Mouse (Mus musculus): Measurements from ENCODE around the gene Gm19684.
"Not testable (repeated sequence)": the region's sequence is repeated elsewhere in the genome, so short reads cannot be mapped to it uniquely, and the experiment has no call there.

The Gm19684 gene

DNA sequence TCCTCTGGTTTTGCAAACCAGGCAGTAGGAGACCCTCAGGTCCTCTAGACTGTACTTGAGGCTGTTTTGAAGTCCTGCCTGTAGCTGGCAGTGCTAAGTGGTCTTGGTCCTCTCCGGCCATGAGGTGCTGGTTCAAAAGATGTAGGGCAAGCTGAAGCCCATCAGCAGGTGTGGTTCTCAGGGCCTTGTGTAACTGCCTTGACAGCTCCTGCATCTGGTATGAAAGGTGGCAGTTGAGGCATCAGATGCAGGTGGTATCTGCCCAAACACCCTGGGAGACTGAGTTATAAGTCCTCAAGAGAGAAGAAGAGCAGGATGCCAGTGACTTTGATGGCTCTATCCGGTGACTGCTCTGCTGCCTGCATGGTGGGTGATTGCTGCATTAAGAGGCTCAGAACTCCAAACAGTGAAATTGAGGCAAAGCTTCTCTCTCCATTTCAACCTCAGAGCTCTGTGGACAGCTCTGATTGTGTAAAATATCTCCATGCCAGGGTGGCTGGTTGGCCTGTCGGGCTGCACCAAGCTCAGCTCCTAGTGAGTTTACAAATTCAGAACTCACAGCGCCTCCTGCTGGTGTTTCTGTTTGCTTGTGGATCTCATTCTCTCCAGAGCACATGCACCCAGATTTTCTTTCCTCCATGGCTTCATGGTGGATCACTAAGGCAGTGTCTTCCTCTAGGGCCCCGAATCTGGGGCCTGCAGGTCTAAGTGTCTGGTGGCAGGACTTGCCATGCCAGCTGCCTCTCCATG lies 10.2 kb downstream of the Gm19684 start:
- DNase-seq (ENCODE audit: low spot score in 2 of 2), result peak; percentile 59 to 71

DNA sequence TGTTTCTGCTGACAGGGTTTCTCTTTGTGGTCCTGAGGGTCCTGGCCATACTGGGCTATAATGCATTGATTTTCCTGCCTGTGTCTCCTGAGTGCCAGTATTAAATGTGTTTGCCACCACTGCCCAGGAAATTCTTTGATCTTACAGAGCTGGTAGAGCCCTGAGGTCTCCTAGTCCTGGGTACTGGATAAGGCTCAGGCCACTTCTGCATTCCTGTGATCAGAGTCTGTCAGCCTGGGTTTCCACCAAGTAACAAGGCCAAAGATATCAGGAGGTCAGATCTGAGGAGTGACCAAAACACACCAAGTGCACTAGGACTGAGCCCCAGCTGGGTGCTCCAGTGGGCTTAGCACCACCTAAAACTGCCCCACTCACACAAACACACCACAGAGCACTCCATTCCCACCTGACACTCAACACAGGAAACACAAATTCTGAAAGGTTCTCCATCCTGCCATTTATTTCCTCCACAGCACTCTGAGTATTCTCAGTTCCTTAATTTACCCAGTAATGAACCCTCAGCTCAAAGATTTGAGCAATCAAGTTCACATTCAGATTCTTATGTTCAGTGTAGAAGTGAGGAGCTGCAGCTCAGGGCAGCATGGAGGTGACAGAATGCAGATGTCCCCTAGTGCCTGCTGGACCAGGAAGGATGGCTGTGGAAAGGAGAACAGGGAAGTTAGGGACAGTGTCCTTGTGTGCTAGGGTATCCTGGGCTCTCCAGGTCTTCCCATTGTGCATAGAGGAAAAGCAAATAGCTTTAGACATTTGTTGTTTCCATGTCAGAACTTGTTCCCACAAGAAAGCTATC lies 14.1 kb downstream of the Gm19684 start:
- DNase-seq (ENCODE audit: low spot score in 2 of 2), result not testable (repeated sequence)

DNA sequence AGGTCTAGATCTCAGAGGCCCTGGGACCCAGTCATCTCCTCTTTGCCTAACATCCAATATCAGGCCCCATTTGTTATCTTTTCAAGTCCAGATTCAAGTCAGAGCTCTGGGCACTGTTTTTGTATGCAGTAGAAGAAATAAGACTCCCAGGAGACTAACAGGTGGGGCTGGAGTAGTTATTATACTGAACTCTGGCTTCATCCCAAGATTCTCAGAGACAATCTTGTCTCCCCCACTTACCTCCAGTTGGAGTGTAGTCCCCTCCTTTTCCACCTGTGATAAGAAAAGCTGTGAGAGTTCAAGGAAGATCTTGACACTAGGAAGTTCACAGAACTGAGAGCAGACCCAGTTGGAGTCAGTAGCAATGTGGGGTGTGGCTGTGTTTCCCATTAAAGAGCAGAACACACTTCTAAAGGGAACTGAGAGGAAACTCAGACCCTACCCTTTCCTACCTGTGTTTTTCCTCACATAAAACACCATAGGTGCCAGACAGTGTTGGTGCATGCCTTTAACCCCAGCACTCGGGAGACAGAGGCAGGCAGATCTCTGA lies 14.9 kb downstream of the Gm19684 start:
- not testable (repeated sequence) for DNase-seq (ENCODE audit: low spot score in 2 of 2)

DNA sequence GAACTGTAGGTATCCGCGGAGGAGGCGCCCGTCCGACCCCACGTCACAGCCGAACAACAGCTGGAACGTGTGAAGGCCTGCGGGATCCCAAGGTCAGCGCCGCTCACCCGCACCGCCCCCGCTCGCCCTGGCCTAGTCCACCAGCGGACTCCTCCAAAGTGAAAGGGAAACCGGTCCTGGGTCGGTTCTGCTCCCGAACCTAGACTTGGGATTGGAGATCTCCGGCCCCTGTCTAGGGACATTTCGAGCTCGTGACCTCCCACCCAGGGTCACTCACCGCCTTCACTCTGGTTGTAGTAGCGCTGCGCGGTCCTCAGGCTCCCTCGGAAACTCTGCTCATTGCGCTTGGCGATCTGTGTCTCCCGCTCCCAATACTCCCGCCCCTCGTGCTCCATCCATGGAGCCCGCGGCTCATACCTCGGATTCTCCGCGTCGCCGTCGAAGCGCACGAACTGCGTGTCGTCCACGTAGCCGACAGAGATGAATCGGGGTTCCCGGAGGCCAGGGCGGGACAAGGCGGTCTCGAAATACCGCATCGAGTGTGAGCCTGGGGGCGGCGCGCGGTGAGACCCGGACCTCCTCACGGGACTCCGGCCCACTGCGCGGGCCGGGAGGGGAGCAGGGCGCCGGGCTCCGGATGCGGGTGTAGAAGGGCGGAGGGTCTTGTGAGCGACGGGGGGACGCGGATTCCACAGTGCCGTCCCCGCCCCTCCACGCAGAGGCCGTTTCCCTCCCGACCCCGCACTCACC lies 23.8 kb downstream of the Gm19684 start:
- peak; percentile 57 to 68 for DNase-seq (ENCODE audit: low spot score in 2 of 2)

DNA sequence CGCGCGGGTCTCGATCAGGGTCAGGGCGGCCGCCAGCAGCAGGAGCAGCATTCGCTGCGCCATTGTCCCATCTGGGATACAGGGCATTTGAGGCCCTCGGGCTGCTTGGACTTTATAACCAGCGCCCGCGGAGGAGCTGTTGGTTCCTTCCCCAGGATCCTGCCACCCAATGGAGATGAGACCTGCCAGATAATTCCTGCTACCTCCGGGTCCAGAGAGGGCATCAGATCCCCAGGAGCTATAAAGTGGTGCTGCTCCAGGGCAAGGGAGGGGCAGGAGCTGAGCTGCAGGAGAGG lies 24.3 kb downstream of the Gm19684 start:
- DNase-seq (ENCODE audit: low spot score in 2 of 2), result not testable (repeated sequence)

DNA sequence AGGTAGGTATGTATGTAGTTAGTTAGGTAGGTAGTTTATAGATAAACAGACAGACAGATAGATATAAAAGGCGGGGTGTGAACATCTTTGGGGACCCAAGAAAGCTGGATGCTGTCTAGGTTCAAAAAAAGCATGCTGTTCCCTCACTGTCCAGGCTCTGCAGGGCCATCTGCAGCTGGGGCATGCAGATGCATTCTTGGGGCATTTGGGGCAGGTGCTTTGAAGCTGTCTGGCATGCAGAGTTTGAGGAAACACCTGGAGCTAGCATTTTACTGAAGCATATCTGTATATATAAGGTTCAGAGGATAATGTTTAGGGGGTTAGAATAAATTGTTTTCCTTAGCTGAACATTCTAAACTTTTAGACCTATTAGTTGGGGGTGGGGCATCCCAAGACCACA lies 25.5 kb downstream of the Gm19684 start:
- not testable (repeated sequence) for DNase-seq (ENCODE audit: low spot score in 2 of 2)

DNA sequence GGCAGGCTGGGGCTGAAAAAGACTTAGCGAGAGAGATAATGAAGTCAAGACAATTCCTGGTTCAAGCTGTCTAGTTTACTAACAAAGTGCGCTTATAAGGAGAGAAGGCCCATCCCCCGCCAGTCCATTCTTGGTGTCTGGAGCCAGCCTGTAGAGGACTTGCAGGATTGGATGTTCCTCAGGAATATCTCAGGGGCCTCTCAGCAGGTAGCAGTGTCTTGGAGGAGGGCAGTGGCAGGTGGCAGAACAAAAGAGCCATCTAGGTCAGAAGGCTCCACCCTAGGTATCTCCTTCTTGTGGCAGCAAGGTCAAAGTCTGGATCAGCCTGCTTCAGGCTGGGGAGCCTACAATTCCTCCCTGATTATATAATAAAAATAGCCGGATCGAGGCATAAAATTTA lies 27.0 kb downstream of the Gm19684 start:
- DNase-seq (ENCODE audit: low spot score in 2 of 2), result not testable (repeated sequence)

DNA sequence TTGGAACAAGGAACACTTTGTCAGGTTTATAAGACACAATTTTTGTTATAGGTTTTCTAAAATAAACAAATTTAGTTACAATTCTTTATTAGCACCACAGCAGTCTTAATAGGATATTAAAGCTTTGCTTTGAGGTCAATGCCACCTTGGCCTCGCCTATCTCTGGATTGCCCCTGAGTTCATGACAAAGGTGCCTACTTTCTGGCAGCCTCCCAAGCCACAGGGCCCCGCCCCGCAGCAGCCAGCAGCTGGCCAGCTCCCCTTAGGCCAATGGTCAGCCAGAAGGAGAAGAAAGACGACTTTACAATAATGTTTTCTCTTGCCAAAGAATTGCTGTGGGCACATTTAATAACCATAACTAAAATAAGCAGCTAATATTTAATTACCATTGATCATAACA lies 29.7 kb downstream of the Gm19684 start:
- DNase-seq (ENCODE audit: low spot score in 2 of 2), result not testable (repeated sequence)

DNA sequence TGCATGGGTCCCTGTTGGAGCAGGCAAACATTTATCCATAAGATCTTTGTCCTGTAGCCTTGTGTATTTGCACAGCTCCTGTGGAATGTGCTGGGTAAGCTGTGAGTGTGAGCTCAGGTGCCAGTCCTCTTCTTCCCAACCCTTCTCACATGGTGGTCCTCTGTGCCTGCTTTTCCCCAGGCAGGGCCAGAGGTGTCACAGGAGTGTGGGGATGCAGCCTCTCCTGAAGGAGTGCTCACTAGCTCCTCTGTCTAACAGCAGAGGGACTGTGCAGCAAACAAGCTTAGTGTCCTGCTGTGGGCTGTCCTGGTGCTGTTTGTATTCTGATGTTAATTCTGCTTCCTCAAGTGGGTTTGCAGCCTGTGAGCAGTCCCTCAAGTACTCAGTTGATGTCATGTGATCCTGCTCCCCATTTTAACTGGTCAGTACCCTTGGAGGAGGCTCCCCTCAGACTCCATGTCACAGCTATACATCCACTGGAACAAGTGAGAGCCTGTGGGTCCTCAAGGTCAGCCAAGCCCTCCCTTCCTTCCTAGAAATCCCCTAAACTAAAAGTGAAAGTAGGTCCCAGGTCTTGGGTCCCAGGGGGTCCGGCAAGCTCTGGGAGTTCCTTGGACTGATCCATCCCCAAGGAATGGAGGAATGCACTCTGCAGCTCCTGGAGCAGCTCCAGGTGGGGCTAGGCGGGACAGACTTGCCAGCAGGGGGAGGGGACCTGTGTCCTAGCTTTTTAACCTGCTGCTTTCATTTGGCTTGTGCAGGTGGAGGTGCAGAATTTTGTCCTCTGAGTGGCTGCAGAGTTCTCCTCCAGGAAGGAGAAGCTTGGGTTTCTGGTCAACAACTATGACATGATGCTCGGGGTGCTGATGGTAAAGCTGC lies 33.0 kb downstream of the Gm19684 start:
- no peak for DNase-seq (ENCODE audit: low spot score in 2 of 2)

DNA sequence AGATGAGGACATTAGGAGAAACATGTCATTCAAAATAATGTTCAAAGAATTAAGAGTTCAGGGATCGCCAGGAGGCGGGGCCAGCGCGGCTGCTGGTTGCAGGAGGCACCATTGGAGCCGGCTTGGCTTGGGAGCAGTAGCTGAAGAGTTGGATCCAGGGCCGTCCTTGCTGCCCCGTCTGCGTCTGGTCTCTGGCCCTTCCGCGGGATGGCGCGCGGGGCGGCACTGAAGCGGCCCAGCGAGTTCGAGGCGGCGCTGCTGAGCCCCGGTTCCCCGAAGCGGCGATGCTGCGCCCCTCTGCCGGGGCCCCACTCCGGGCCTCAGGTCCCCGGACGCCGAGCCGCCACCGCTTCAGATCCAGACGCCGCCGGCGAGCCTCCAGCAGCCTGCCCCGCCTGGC lies 36.3 kb downstream of the Gm19684 start:
- DNase-seq (ENCODE audit: low spot score in 2 of 2), result peak in 1 of 2 experiments; percentile 39

DNA sequence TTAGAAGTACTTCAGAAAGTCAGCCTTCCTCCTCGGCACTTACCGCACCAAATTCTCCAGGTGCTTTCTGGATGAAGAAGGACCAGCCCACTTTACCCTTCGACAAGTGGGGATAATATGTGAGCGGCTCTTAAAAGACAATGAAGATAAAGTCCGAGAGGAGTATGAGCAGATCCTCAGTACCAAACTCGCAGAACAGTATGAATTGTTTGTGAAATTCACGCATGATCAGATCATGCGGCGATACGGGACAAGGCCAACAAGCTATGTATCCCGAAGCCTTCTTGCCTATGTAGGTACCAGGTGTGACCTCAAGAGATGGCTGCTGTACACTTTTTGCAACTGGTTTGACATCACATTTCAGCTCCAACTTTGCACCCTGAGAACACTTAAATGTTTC lies 36.8 kb downstream of the Gm19684 start:
- not testable (repeated sequence) for DNase-seq (ENCODE audit: low spot score in 2 of 2)

DNA sequence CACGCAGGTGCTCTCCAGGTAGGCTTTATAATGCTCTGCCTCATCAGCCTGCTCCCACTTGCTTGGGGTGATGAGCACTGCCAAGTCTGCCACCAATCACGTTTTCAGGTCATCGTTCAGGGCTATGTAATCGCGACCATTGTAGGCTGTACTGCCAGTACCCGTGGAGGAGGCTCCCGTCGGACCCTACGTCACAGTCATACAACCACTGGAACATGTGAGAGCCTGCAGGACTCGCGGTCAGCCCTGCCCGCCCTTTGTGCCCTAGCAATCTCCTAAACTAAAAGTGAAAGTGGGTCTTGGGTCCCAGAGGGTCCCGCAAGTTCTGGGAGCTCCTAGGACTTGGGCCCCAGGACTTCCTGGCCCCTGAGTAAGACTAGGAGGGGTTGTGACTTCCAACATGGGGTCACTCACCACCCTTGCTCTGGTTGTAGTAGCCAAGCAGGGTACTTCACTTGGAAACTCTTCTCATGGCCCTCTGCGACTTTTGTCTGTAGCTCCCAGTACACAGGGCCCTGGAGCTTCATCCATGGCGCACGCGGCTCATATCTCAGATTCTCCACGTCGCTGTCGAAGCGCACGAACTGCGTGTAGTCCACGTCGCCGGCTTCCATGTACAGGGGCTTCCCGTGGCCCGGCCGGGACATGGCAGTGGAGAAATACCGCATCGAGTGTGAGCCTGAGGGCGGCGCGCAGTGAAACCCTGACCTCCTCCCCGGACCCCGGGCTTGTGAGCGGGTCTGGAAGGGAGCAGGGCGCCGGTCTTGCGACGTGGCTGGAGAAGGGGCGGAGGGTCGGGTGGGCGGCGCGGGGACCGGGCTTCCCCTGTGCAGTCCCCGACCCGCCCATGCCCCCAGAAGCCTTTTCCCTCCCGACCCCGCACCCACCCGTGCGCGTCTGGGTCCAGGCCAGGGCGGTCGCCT lies 39.9 kb downstream of the Gm19684 start:
- no peak for DNase-seq (ENCODE audit: low spot score in 2 of 2)

DNA sequence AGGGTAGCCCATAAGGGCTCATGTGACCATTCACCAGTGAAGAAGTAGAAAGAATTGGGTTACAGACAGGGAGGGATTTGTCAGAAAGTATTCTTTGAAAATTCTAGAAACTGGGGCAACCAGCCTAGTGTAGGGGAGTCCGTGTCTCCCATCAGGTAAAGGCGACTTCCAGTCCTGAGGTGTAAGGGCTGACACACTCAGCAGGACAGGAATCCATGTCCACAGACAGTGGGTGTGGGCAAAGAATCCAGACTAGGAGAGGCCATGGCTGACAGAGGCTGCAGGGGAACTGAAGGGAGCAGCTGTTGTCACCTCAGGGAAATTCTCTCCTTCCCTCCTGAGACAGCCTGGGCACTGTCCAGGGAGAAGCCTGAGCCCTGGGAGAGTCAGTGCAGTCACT lies 45.4 kb downstream of the Gm19684 start:
- DNase-seq (ENCODE audit: low spot score in 2 of 2), result not testable (repeated sequence)

DNA sequence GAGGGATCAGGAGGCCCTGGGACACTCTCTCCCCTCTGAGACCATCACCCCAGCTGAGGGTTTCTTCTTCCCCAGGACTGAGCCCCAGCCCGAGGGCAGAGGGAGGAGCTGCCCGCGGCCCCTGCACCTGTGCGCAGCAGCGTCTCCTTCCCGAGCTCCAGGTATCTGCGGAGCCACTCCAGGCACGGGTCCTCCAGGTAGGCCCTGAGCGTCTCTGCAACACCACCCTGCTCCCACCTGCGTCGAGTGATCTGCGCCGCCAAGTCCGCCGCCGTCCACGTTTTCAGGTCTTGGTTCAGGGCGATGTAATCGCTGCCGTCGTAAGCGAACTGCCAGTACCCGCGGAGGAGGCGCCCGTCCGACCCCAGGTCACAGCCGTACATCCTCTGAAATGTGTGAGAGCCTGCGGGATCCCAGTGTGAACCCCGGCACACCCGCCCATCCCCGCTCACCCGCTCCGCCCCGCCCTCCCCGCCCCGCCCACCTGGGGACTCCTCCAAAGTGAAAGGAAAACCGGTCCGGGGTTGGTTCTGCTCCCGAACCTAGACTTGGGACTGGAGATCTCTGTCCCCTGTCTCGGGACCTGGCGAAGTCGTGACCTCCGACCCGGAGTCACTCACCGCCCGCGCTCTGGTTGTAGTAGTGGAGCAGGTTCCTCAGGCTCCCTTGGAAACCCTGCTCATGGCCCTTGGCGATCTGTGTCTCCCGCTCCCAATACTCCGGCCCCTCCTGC lies 46.0 kb downstream of the Gm19684 start:
- peak; percentile 18 to 35 for DNase-seq (ENCODE audit: low spot score in 2 of 2)

DNA sequence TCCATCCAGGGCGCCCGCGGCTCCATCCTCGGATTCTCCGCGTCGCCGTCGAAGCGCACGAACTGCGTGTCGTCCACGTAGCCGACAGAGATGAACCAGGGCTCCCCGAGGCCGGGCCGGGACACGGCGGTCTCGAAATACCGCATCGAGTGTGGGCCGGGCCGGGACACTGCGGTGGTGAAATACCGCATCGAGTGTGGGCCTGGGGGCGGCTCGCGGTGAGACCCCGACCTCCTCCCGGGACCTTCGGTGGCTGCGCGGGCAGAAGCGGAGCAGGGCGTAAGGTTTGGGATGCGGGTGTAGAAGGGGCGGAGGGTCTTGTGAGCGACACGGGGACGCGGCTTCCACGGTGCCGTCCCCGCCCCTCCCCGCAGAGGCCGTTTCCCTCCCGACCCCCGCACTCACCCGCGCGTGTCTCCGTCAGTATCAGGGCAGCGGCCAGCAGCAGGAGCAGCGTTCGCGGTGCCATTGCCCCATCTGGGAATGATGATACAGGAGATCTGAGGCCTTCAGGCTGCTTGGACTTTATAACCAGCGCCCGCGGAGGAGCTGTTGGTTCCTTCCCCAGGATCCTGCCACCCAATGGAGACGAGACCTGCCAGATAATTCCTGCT lies 46.7 kb downstream of the Gm19684 start, which contains the start of gene Gm8909:
Gene Gm8909 (minus strand): TSS at position 499 of the 614 bp plus-strand sequence.
- DNase-seq (ENCODE audit: low spot score in 2 of 2), result peak in 1 of 2 experiments; percentile 12

DNA sequence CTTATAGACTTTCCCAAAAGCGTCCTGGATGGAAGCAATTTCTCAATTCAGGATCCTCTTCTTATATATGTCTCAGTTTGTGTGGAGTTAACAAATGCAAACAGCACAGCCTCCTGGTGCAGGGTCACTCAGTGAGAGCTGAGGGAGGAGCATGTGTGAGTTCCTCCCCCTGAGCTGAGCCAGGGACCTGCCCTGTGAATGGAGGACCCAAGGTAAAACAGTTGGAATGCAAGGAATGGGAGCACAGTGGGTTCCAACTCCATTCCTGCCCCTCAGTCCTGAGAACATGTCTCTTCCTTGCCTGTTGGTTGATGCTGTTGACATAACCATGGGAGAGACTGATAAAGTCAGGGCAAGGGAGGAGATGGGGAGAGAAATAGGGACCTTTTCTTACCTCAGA lies 47.6 kb downstream of the Gm19684 start:
- DNase-seq (ENCODE audit: low spot score in 2 of 2), result not testable (repeated sequence)

DNA sequence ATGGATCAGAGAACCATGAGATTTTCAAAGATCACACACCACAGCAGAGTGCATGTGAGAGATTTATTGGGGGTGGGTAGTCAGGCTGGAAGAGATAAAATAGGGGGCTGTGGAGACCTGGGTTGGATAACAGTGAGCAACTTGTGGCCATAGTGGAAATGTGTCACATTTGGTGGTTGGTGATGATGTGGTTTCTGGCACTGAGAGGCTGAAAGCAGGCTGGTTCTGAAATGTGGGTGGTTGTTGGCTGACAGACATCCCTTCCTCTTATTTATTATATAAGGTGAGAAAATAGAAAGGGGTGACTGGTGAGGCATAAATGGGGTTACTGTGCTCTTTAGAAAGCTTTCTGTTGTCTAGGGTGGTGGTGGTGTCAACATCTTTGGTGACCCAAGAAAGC lies 48.3 kb downstream of the Gm19684 start:
- DNase-seq (ENCODE audit: low spot score in 2 of 2), result no peak

DNA sequence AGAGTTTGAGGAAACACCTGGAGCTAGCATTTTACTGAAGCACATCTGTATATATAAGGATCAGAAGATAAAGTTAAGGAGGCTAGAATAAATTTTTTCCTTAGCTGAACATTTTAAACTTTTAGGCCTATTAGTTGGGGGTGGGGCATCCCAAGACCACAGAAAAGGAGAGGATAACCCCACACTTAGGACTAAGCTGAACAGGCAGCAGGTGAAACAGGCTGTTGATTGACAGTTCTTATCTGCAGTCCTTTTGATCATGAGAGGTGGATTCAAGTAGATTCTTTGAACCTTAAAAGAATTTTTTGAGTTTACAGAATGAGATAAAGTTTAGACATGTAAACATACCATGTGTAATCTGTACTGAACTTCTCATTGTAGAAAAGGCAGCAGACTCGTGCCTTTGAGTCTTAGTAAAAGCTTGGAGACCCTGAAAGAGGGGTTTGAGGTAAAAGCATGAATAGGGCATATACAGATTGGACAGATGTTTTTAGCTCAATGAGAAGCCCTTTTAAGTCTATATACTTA lies 48.9 kb downstream of the Gm19684 start:
- DNase-seq (ENCODE audit: low spot score in 2 of 2), result no peak

DNA sequence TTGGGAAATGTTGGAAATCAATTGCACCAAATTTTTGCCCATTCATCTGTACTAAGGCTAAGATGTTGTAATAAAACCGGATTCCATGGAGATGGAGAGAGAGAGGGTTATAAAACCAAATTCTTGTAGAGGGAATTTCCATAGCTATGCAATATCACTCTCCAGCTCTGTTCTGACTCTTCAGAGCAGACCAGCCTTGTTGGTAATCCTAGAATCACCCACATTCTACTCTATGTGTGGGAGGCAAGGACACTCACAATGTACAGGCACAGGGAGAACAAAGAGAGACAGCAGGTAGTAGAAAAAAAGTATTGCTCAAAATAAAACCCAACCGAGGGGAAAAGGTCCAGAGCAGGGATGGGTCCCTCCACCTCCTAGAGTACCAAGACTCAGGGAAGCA lies 54.7 kb downstream of the Gm19684 start:
- not testable (repeated sequence) for DNase-seq (ENCODE audit: low spot score in 2 of 2)
